Mouse (Mus musculus) liver, embryonic 14.5 days (tissue): ENCODE results near the gene Samsn1.

Source experiments
- CTCF ChIP-seq: IDR thresholded peaks from 2 replicates; pipeline ENCODE4 v1.5.1; 2016; ENCODE audit warnings: antibody characterized with exemption, low read depth, control low read depth
- EP300 ChIP-seq: IDR thresholded peaks from 2 replicates; pipeline ENCODE4 v1.6.1; 2016; ENCODE audit warnings: antibody characterized with exemption, low read depth

DNA sequence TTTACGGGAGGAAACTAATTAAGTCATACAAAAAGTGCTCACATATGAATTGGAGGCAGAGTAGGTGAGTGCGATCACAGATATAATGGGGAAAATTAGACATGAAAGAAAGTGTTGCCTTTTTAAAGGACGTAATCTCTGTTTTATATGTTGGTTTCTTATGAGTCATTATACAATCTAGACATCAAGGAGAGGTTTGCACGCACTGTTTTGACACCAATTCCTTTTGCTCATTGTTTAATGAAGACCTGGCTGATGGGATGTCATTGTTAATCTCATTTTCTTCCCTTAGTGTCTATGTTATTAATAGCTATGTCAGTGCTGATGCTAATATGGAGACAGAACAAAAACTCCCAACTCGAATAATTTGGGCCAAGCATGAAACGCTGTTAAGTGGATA lies 20.3 kb downstream of the Samsn1 start:
- TF ChIP-seq CTCF (no peak), EP300 (no peak)
